Mouse (Mus musculus): ENCODE measurements around the gene Ubxn7. TPM values are rescaled to one million over a fixed set of nuclear protein-coding genes. Genes with fewer than 3 reads are reported as not detected.

Gene Ubxn7
- polyA plus RNA-seq, 1 experiment from 2014 or later, result 27.0 TPM

- H3K36me3 ChIP-seq (replicated peaks), result peaks cover 84% of the 10 kb centered on the region
- H3K27me3 ChIP-seq (replicated peaks; ENCODE audit: low read depth, poor library complexity, severe bottlenecking), result no peaks in the 10 kb centered on the region
- H3K4me3 ChIP-seq, result no peak overlapping the region
- no peak overlapping the region for H3K27ac ChIP-seq (replicated peaks)
- DNase-seq (ENCODE audit: low spot score), result no peak
- no peaks in the 10 kb centered on the region for H3K4me1 ChIP-seq
- H3K9me3 ChIP-seq, result no peaks in the 10 kb centered on the region
These were observed 57.0 kb downstream of the Ubxn7 start for GRCm38 (mm10) chr16:32389049-32389448.

DNA sequence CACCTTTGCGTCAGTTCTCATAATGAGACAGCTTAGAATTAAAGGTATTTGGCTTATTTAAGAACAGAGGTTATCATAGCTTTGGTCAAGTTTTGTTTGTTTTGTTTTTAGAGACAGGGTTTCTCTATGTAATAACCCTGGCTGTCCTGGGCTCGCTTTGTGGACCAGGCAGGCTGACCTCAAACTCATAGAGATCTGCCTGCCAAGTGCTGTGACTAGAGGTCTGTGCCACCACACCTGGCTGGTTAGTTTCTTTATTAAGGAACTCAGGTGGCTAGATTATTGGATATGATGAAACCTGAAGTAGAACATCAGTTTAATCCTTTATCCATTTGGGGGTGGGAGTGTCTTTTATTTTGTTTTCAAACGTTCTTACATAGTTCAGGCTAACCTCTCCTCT is 57.8 kb downstream of the Ubxn7 start:
- Histone ChIP-seq H3K27me3 (replicated peaks; ENCODE audit: low read depth, poor library complexity, severe bottlenecking) (no peaks in the 10 kb centered on the region), H3K27ac (replicated peaks) (no peak overlapping the region), H3K4me3 (no peak overlapping the region), H3K9me3 (no peaks in the 10 kb centered on the region), H3K36me3 (replicated peaks) (peaks cover 77% of the 10 kb centered on the region), H3K4me1 (no peaks in the 10 kb centered on the region)
- DNase-seq (ENCODE audit: low spot score), result no peak
- WGBS, result 89% methylated on average over 3 of the region's 3 CpGs

DNA sequence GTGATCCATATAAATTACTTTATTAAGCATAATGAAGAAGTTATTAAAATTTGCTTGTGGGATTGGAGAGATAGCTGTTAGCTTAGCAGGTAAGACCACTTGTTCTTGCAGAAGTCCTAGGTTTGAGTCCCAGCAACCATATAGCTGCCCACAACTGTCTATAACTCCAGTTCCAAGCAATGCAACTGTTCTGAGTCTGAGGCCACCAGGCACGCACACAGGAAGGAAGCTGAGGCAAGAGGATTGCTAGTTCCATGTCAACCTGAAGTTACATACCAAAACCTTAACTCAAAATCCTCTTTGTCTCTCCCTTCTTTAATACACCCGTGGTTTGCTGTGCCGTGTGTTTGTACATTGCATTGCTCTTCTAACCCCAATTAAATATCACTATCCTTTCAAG is 58.8 kb downstream of the Ubxn7 start:
- H3K4me3 ChIP-seq, result no peak overlapping the region
- DNase-seq (ENCODE audit: low spot score), result no peak
- H3K9me3 ChIP-seq, result no peaks in the 10 kb centered on the region
- H3K27ac ChIP-seq (replicated peaks), result no peak overlapping the region
- no peaks in the 10 kb centered on the region for H3K27me3 ChIP-seq (replicated peaks; ENCODE audit: low read depth, poor library complexity, severe bottlenecking)
- 96% methylated on average over 3 of the region's 3 CpGs for WGBS
- peaks cover 67% of the 10 kb centered on the region for H3K36me3 ChIP-seq (replicated peaks)
- H3K4me1 ChIP-seq, result peaks cover 6% of the 10 kb centered on the region

DNA sequence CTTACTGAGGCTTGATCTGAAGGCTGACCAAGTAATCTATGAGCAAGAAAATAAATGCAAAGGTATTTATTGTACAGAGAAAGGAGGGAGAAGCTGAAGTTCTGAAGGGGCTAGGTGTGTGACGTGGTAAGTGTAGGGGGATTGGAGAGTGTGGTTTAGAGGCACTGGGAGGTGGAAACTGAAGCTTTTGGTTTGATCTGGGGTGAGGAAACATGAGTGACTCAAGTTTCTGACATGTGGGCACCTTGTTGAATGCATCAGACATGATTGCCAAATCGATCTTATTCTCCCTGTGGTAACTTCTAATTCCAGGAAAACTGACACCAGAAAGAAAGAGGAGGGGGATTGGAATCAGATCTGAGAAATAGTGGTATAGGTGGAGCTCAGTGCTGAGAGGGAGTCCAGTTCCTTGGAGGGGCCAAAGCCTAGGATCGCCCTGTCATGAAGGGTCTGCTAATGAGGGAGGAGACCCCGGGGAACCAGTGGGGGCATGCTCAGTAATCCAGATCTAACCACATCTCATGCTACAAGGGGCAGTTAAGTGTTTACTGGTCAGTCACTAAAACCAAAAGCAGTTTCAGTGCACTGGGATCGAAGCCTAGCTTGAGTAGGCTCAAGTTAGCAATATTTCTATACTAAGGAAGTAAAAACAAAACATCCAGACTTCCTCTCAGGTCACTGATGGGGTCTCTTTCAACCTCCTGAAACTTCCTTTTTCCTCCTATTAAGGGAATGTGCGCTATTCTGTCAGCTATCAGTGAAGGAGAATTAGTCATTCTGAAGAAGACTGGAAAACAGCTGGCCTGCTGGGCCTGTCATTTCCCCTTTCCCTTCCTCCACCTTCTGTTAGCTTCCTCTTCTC is 63.9 kb downstream of the Ubxn7 start:
- Histone ChIP-seq H3K27ac (replicated peaks) (no peak overlapping the region), H3K27me3 (replicated peaks; ENCODE audit: low read depth, poor library complexity, severe bottlenecking) (no peaks in the 10 kb centered on the region), H3K9me3 (no peaks in the 10 kb centered on the region), H3K36me3 (replicated peaks) (peaks cover 28% of the 10 kb centered on the region), H3K4me1 (peaks cover 6% of the 10 kb centered on the region), H3K4me3 (no peak overlapping the region)
- WGBS, result 72% methylated on average over 6 of the region's 6 CpGs
- DNase-seq (ENCODE audit: low spot score), result no peak

DNA sequence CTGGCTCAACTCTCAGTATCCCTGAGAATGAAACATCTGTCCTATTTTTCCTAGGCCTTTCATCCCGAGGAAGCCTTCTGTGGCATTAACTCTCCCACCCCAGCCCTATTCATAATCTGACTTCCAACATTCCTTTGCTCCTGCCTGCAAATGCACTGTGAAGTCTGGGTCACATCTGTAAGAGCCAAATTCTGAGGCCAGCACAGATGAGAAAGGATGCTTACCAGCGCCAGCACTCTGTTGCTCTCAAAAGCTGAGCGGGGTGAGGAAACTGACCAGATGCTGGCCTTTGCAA is 64.4 kb downstream of the Ubxn7 start:
- Histone ChIP-seq H3K4me3 (no peak overlapping the region), H3K27me3 (replicated peaks; ENCODE audit: low read depth, poor library complexity, severe bottlenecking) (no peaks in the 10 kb centered on the region), H3K36me3 (replicated peaks) (peaks cover 23% of the 10 kb centered on the region), H3K27ac (replicated peaks) (no peak overlapping the region), H3K9me3 (no peaks in the 10 kb centered on the region), H3K4me1 (peaks cover 6% of the 10 kb centered on the region)
- no peak for DNase-seq (ENCODE audit: low spot score)
- WGBS, result 66% methylated on average over 3 of the region's 3 CpGs

DNA sequence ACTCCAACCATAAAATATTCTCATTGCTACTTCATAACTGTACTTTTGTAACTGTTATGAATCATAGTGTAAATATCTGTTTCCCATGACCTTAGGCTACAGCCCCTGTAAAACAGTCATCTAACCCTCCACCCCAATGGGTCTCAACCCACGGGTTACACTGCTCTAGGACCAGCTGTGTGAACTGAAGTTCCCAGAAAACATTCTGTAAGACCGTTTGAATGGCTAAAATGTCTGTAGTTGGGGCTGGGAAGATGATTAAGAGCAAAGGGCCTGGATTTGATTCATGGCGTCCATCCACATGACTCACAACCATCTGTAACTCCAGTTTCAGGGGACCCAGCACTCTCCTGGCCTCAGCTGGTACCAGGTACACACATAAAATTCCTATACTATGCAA is 66.1 kb downstream of the Ubxn7 start:
- H3K4me3 ChIP-seq, result no peak overlapping the region
- no peaks in the 10 kb centered on the region for H3K9me3 ChIP-seq
- peaks cover 10% of the 10 kb centered on the region for H3K4me1 ChIP-seq
- H3K27ac ChIP-seq (replicated peaks), result no peak overlapping the region
- no peak for DNase-seq (ENCODE audit: low spot score)
- WGBS, result 80% methylated on average over 3 of the region's 3 CpGs
- peaks cover 8% of the 10 kb centered on the region for H3K36me3 ChIP-seq (replicated peaks)
- no peaks in the 10 kb centered on the region for H3K27me3 ChIP-seq (replicated peaks; ENCODE audit: low read depth, poor library complexity, severe bottlenecking)

- Histone ChIP-seq H3K9me3 (no peaks in the 10 kb centered on the region), H3K4me1 (peaks cover 8% of the 10 kb centered on the region), H3K27ac (replicated peaks) (no peak within 1 kb of the TSS), H3K4me3 (no peak within 1 kb of the TSS), H3K27me3 (replicated peaks; ENCODE audit: low read depth, poor library complexity, severe bottlenecking) (no peaks in the 10 kb centered on the region), H3K36me3 (replicated peaks) (no peaks in the 10 kb centered on the region)
- 88% methylated on average over 7 of the region's 7 CpGs for WGBS
- no peak for DNase-seq (ENCODE audit: low spot score)
These were observed 68.2 kb downstream of the Ubxn7 start, which contains the start of gene Tm4sf19 for GRCm38 (mm10) chr16:32400267-32400666. Gene Tm4sf19 (plus strand): TSS chr16:32400506.

GRCm38 (mm10) chr16:32401335-32401965 is 69.4 kb downstream of the Ubxn7 start:
- peaks cover 6% of the 10 kb centered on the region for H3K4me1 ChIP-seq
- H3K9me3 ChIP-seq, result no peaks in the 10 kb centered on the region
- H3K27me3 ChIP-seq (replicated peaks; ENCODE audit: low read depth, poor library complexity, severe bottlenecking), result no peaks in the 10 kb centered on the region
- no peaks in the 10 kb centered on the region for H3K36me3 ChIP-seq (replicated peaks)
- no peak for DNase-seq (ENCODE audit: low spot score)
- no peak overlapping the region for H3K27ac ChIP-seq (replicated peaks)
- 73% methylated on average over 9 of the region's 9 CpGs for WGBS
- no peak overlapping the region for H3K4me3 ChIP-seq

DNA sequence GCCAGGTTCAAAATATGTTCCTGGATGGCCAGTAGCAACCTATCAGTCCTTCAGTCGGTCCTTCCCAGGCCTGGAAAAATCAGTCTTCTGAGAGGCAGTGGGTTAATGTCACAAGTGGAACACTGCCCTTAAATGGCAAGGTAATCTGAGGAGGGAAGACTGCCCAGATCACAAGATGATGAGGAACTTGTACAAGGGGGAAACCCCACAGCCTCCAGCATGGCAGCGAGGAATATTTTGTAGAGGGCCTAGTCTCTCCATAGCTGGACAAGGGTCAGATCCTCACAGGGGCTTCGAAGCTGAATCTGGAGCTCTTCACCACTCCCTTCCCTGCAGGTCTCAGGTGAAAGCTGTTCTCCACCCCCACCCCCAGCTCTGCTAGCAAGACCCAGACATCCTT is 70.8 kb downstream of the Ubxn7 start:
- no peaks in the 10 kb centered on the region for H3K36me3 ChIP-seq (replicated peaks)
- no peak overlapping the region for H3K4me3 ChIP-seq
- H3K27ac ChIP-seq (replicated peaks), result no peak overlapping the region
- no peaks in the 10 kb centered on the region for H3K27me3 ChIP-seq (replicated peaks; ENCODE audit: low read depth, poor library complexity, severe bottlenecking)
- peaks cover 15% of the 10 kb centered on the region for H3K4me1 ChIP-seq
- no peaks in the 10 kb centered on the region for H3K9me3 ChIP-seq
- 83% methylated on average over 3 of the region's 3 CpGs for WGBS
- DNase-seq (ENCODE audit: low spot score), result no peak

- 87% methylated on average over 9 of the region's 9 CpGs for WGBS
- H3K27ac ChIP-seq (replicated peaks), result no peak overlapping the region
- DNase-seq (ENCODE audit: low spot score), result no peak
These were observed 73.7 kb downstream of the Ubxn7 start for GRCm38 (mm10) chr16:32405716-32406115.

DNA sequence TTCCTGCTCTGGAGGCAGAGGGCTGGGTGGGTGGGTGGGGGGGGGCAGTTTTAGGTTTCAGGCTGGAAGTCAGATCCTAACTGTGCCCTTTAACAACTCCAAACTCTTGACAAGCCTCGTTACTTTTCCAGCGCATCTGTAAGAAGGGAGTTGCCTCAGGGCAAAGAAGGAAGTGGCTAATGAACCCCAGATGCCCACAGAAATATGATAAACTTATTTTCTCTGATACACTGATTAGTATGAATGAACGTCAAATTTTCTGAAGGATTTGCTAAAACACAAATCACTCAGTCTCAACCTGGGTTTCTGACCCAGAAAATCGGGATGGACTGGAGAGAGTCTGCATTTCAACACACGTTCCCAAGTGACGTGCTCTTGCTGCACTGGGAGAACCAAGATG is 74.6 kb downstream of the Ubxn7 start:
- H3K9me3 ChIP-seq, result no peaks in the 10 kb centered on the region
- WGBS, result 46% methylated on average over 6 of the region's 6 CpGs
- H3K4me1 ChIP-seq, result peaks cover 15% of the 10 kb centered on the region
- H3K36me3 ChIP-seq (replicated peaks), result no peaks in the 10 kb centered on the region
- DNase-seq (ENCODE audit: low spot score), result peak; percentile 35
- H3K27ac ChIP-seq (replicated peaks), result 0 out of 2 replicates have a peak overlapping the region, but pooled peaks have one; percentile 6
- no peaks in the 10 kb centered on the region for H3K27me3 ChIP-seq (replicated peaks; ENCODE audit: low read depth, poor library complexity, severe bottlenecking)
- H3K4me3 ChIP-seq, result no peak overlapping the region

More at GRCm38 (mm10) chr16:32405716-32406115, 73.7 kb downstream of the Ubxn7 start:
- H3K4me1 ChIP-seq, result peaks cover 15% of the 10 kb centered on the region
- no peak overlapping the region for H3K4me3 ChIP-seq
- H3K27me3 ChIP-seq (replicated peaks; ENCODE audit: low read depth, poor library complexity, severe bottlenecking), result no peaks in the 10 kb centered on the region
- no peaks in the 10 kb centered on the region for H3K9me3 ChIP-seq
- H3K36me3 ChIP-seq (replicated peaks), result no peaks in the 10 kb centered on the region

- peaks cover 15% of the 10 kb centered on the region for H3K4me1 ChIP-seq
- WGBS, result 84% methylated on average over 10 of the region's 10 CpGs
- no peak for DNase-seq (ENCODE audit: low spot score)
- H3K9me3 ChIP-seq, result no peaks in the 10 kb centered on the region
- H3K36me3 ChIP-seq (replicated peaks), result no peaks in the 10 kb centered on the region
- H3K27me3 ChIP-seq (replicated peaks; ENCODE audit: low read depth, poor library complexity, severe bottlenecking), result no peaks in the 10 kb centered on the region
- H3K4me3 ChIP-seq, result no peak overlapping the region
- no peak overlapping the region for H3K27ac ChIP-seq (replicated peaks)
These were observed 75.7 kb downstream of the Ubxn7 start for GRCm38 (mm10) chr16:32407730-32408129.

DNA sequence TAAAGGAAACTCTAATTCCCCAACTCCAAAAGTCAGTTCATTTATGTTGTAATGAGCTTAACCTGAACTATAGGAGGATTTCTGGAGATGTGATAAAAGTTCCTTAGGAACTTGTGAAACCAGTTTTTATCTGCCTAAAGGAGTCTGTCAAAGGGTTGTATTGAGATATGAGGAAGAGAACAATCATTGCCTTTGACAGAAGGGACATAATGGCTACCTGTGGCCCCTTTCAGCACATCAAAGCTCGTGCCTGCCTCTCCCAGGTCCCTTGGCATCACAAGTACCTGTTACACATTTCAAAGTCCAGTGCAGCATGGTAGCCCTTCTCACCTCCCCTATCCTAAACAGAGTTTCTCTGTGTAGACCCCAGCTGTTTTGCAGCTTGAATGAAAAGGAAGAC is 85.4 kb downstream of the Ubxn7 start:
- Histone ChIP-seq H3K27ac (replicated peaks) (no peak overlapping the region), H3K4me1 (peaks cover 14% of the 10 kb centered on the region), H3K9me3 (no peaks in the 10 kb centered on the region), H3K4me3 (no peak overlapping the region), H3K27me3 (replicated peaks; ENCODE audit: low read depth, poor library complexity, severe bottlenecking) (no peaks in the 10 kb centered on the region), H3K36me3 (replicated peaks) (no peaks in the 10 kb centered on the region)
- DNase-seq (ENCODE audit: low spot score), result no peak
- 65% methylated on average over 1 of the region's 1 CpGs for WGBS

Measured in embryonic facial prominence, embryonic 10.5 days (tissue).